Mouse (Mus musculus) CH12.LX (cell line): ENCODE data around the gene Nlrc5.

ENCODE experiments used
- CTCF ChIP-seq, 2 experiments: IDR thresholded peaks in 1 of 2; conservative IDR thresholded peaks in 1 of 2; 2 replicates each; pipeline ENCODE4 v1.5.1; 2011 to 2012; ENCODE audit warnings: low read depth in 2 of 2, low read length in 2 of 2, improper control_type of control experiment in 1 of 2, inconsistent platforms in 1 of 2, mild to moderate bottlenecking in 1 of 2, moderate library complexity in 1 of 2
- EP300 ChIP-seq: IDR thresholded peaks from 2 replicates; pipeline ENCODE4 v1.6.1; 2011; ENCODE audit warnings: low read length, improper control_type of control experiment
- IRF4 ChIP-seq: IDR thresholded peaks from 2 replicates; pipeline ENCODE4 v1.6.1; 2014; ENCODE audit warnings: low read depth, mild to moderate bottlenecking, inconsistent platforms, low read length, improper control_type of control experiment
- JUND ChIP-seq: conservative IDR thresholded peaks from 2 replicates; pipeline ENCODE4 v1.6.1; 2011; ENCODE audit warnings: low read depth, low read length, improper control_type of control experiment
- MAX ChIP-seq: IDR thresholded peaks from 2 replicates; pipeline ENCODE4 v1.6.1; 2011; ENCODE audit warnings: low read length, improper control_type of control experiment
- MEF2A ChIP-seq: IDR thresholded peaks from 2 replicates; pipeline ENCODE4 v1.6.1; 2014; ENCODE audit warnings: low read depth, mild to moderate bottlenecking, inconsistent platforms, low read length, improper control_type of control experiment, borderline replicate concordance
- NELFE ChIP-seq: IDR thresholded peaks from 2 replicates; pipeline ENCODE4 v1.6.1; 2011; ENCODE audit warnings: low read depth, low read length, improper control_type of control experiment
- POLR2A ChIP-seq: IDR thresholded peaks from 2 replicates; pipeline ENCODE4 v1.6.1; 2011; ENCODE audit warnings: low read depth, mild to moderate bottlenecking, improper control_type of control experiment, low read length
- UBTF ChIP-seq: IDR thresholded peaks from 2 replicates; pipeline ENCODE4 v1.6.1; 2012; ENCODE audit warnings: low read depth, mild to moderate bottlenecking, inconsistent platforms, low read length, improper control_type of control experiment, moderate library complexity
- ZKSCAN1 ChIP-seq: IDR thresholded peaks from 2 replicates; pipeline ENCODE4 v1.6.1; 2012; ENCODE audit warnings: low read depth, inconsistent platforms, low read length, improper control_type of control experiment, borderline replicate concordance
- ZNF384 ChIP-seq: IDR thresholded peaks from 2 replicates; pipeline ENCODE4 v1.6.1; 2012; ENCODE audit warnings: low read depth, low read length, improper control_type of control experiment, inconsistent platforms

- TF ChIP-seq ZNF384 (no peak), IRF4 (no peak), JUND (no peak), MEF2A (no peak), NELFE (no peak), UBTF (no peak), EP300 (no peak), MAX (no peak), CTCF (conservative IDR thresholded peaks at IDR 0.05 in 1 of 2, IDR thresholded peaks at IDR 0.05 in 1 of 2; ENCODE audit: low read depth in 2 of 2, low read length in 2 of 2) (no peak), POLR2A (no peak), ZKSCAN1 (no peak)
These were observed 103.3 kb downstream of the Nlrc5 start for GRCm38 (mm10) chr8:94537456-94537855.
